In the genomic region with DNA sequence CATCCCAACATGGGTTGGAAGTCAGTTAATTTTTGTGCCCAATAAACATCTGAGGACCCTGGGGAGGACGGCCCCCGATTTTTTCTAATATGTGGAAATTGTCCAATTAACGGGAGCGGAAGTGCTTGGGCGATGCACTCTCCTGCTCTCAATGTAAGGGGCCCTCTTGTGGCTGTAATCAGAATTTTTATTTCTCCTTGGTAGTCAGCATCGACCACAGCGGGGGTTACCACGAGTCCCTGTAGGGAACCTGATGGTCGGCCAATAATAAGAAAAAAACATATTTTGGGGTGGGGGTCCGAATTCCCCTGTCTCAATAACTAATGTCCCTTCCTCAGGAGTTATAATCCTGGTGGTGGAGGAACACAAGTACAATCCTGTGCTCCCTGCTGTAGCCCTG, we compare ENCODE assay signal across 22 mouse cellular contexts. TPM values are rescaled to one million over a fixed set of nuclear protein-coding genes. Genes with fewer than 3 reads are reported as not detected.
DNase-seq lines count a peak whose midpoint lies in the region; TF ChIP-seq lines count a peak whose summit lies in the region.
"Not testable (repeated sequence)": the region's sequence is repeated elsewhere in the genome, so short reads cannot be mapped to it uniquely, and the experiment has no call there.
"Had no signal": no experiment of that assay in that cellular context is flagged by ENCODE, and none has a peak within 500 bp of the region (broad histone marks: within the 10 kb centered on the region; RNA-seq: fewer than 3 reads in every experiment).

No protein-coding gene starts in this region.

- H3K4me3 ChIP-seq in CH12.LX (replicated peaks in 1 of 3; ENCODE audit: low read depth in 2 of 3, low read length in 2 of 3, poor library complexity in 1 of 3) (peak overlapping the region; percentile 63 to 93 (median 90)), ES-E14 (ENCODE audit: insufficient read depth in 1 of 2, low read depth in 1 of 2, low read length in 2 of 2, poor library complexity in 1 of 2, severe bottlenecking in 1 of 2) (peak overlapping the region in 1 of 2 experiments; percentile 61; a peak in 3 of 4 replicates)
- H3K4me3 ChIP-seq in kidney, adult 2 months (ENCODE audit: insufficient read depth, low read depth, low read length); left cerebral cortex, adult 2 months; myocyte: not testable (repeated sequence)

- TF ChIP-seq POLR2A in CH12.LX (IDR thresholded peaks at IDR 0.05; ENCODE audit: low read depth, low read length); kidney, adult 2 months (IDR thresholded peaks at IDR 0.05; ENCODE audit: low read depth, low read length); myocyte (IDR thresholded peaks at IDR 0.05; ENCODE audit: insufficient read length, low read depth): not testable (repeated sequence)

- intact Hi-C loops in left cerebral cortex, adult 2 months (cut with DNase I), result not testable (repeated sequence)

- H3K4me2 ChIP-seq in CH12.LX (ENCODE audit: insufficient read depth, low read depth, poor library complexity, severe bottlenecking) (peak overlapping the region; percentile 92), myocyte (ENCODE audit: low read depth) (peak overlapping the region; percentile 92)

- not testable (repeated sequence) for H3K4me1 ChIP-seq in CH12.LX (ENCODE audit: control insufficient read depth in 1 of 2, insufficient read depth in 2 of 2); ES-E14 (ENCODE audit: control insufficient read depth in 2 of 2, insufficient read depth in 2 of 2, low read length in 2 of 2, poor library complexity in 1 of 2); kidney, adult 2 months (ENCODE audit: control insufficient read depth, insufficient read depth, low read length)

- in situ Hi-C loops in CH12.LX (cut with MboI; ENCODE audit: low pct_ligation_motif_present, low pct_unique_long_range_greater_than_20kb, low sequenced_read_pairs); ES-E14 (cut with MboI; ENCODE audit: low sequenced_read_pairs in 2 of 2, unreplicated experiment in 2 of 2): not testable (repeated sequence)

- dilution Hi-C loops in CH12.LX (cut with MboI; ENCODE audit: extremely low pct_ligation_motif_present, extremely low pct_unique_long_range_greater_than_20kb, low sequenced_read_pairs), result not testable (repeated sequence)

- not testable (repeated sequence) for H3K9me3 ChIP-seq in CH12.LX (replicated peaks; ENCODE audit: low read length); ES-E14 (ENCODE audit: control insufficient read depth, insufficient read depth, low read depth, low read length)

- DNase-seq in CH12.LX (ENCODE audit: extremely low read depth) (peak; percentile 83), ES-E14 (ENCODE audit: low read depth, low spot score) (peak; percentile 36), ZHBTc4 (ENCODE audit: low read depth, low spot score) (peak; percentile 64)
- DNase-seq in adrenal gland, postnatal 10 days, result peak; percentile 23
- peak; percentile 19 for DNase-seq in kidney, adult 2 months
- not testable (repeated sequence) for DNase-seq in left cerebral cortex, adult 2 months (ENCODE audit: extremely low spot score in 1 of 2, low spot score in 2 of 2)

- peaks cover 26% of the 10 kb centered on the region; the same call in 1 of the 2 replicates for H3K79me2 ChIP-seq in CH12.LX (replicated peaks; ENCODE audit: control insufficient read depth, extremely low read depth, insufficient read depth, poor library complexity, severe bottlenecking)
- not testable (repeated sequence) for H3K79me2 ChIP-seq in myocyte (ENCODE audit: control insufficient read depth, insufficient read depth)

- TF ChIP-seq EP300 in CH12.LX (IDR thresholded peaks at IDR 0.05; ENCODE audit: low read length), result not testable (repeated sequence)

- H3K9ac ChIP-seq in CH12.LX (ENCODE audit: insufficient read depth, low read depth), result peak overlapping the region; percentile 85
- not testable (repeated sequence) for H3K9ac ChIP-seq in ES-E14 (ENCODE audit: insufficient read depth, low read depth, low read length, poor library complexity, severe bottlenecking)

- not testable (repeated sequence) for TF ChIP-seq RAD21 in CH12.LX (IDR thresholded peaks at IDR 0.05; ENCODE audit: low read depth, low read length)

- peaks cover 6 to 11% of the 10 kb centered on the region in 2 experiments for H3K36me3 ChIP-seq in CH12.LX (replicated peaks in 1 of 2; ENCODE audit: control insufficient read depth in 1 of 2, insufficient read depth in 1 of 2, low read length in 1 of 2)
- not testable (repeated sequence) for H3K36me3 ChIP-seq in ES-E14 (ENCODE audit: control insufficient read depth, insufficient read depth, low read length, poor library complexity, severe bottlenecking); kidney, adult 2 months (ENCODE audit: control insufficient read depth, insufficient read depth, low read length); myocyte (ENCODE audit: control insufficient read depth, insufficient read depth)

- peak overlapping the region; percentile 81; the same call in 1 of the 2 replicates for H3K27ac ChIP-seq in CH12.LX (ENCODE audit: insufficient read depth, low read depth)
- not testable (repeated sequence) for H3K27ac ChIP-seq in ES-E14 (ENCODE audit: insufficient read depth, low read depth, low read length, poor library complexity, severe bottlenecking); kidney, adult 2 months (ENCODE audit: insufficient read depth, low read depth, low read length); left cerebral cortex, adult 2 months

- not testable (repeated sequence) for H3ac ChIP-seq in myocyte (ENCODE audit: control insufficient read depth, insufficient read length)

- TF ChIP-seq CTCF in CH12.LX (conservative IDR thresholded peaks at IDR 0.05 in 1 of 2, IDR thresholded peaks at IDR 0.05 in 1 of 2; ENCODE audit: low read depth in 2 of 2, low read length in 2 of 2), result peak; percentile 18 to 62; a peak in 2 of 4 replicates
- TF ChIP-seq CTCF in kidney, adult 2 months (conservative IDR thresholded peaks at IDR 0.05; ENCODE audit: insufficient read depth, insufficient read length, low read depth, low read length), result 0 out of 2 replicates have a peak, but pooled peaks have one; percentile 3
- peak; percentile 11 for TF ChIP-seq CTCF in left cerebral cortex, adult 2 months (IDR thresholded peaks at IDR 0.05)

- not testable (repeated sequence) for H3K27me3 ChIP-seq in CH12.LX (replicated peaks); kidney, adult 2 months (replicated peaks; ENCODE audit: control insufficient read depth, insufficient read depth, low read length); myocyte (ENCODE audit: control insufficient read depth, insufficient read depth, insufficient read length)

- 86% methylated on average over 10 of the region's 10 CpGs for WGBS in kidney, adult 2 months

TF ChIP-seq in CH12.LX, 34 proteins besides CTCF, POLR2A, EP300 and RAD21:
- peak; percentile 78 for TF ChIP-seq ELF1 (IDR thresholded peaks at IDR 0.05; ENCODE audit: low read depth, low read length)
- peak; percentile 32 for TF ChIP-seq SMC3 (IDR thresholded peaks at IDR 0.05; ENCODE audit: low read depth, low read length)
- peak; percentile 61 for TF ChIP-seq ZNF384 (IDR thresholded peaks at IDR 0.05; ENCODE audit: low read depth, low read length)
- 0 out of 2 replicates have a peak, but pooled peaks have one; percentile 14 for TF ChIP-seq TCF12 (IDR thresholded peaks at IDR 0.05; ENCODE audit: low read depth, low read length)

RNA-seq across cellular contexts. Expression of a gene that starts 28.6 kb away (rescaled TPM):
- 0.08 TPM in 1 of 2 replicates, not detected in the other for total RNA-seq in CH12.LX (2012; rRNA removed)
- not detected in 2 replicates for total RNA-seq in CH12.LX (2014; rRNA removed)
- 0.09 and 0.26 TPM in 2 replicates for polyA plus RNA-seq in CH12.LX (2012; ENCODE audit: insufficient read length, low read depth)
- not detected in 2 replicates for total RNA-seq in ES-E14 (2012; rRNA removed)
- total RNA-seq in adrenal gland, postnatal 10 days (2021), result not detected
- polyA plus RNA-seq in kidney, adult 2 months (2012; rRNA removed), result not detected in 2 replicates
- not detected for total RNA-seq in left cerebral cortex, adult 2 months (2021)
- polyA plus RNA-seq in myocyte (2012; fragmentation: generic; extraction: Trizol), result not detected
- total RNA-seq: adrenal gland, adult 8-10 months; gastrocnemius, adult 8-10 months; gastrocnemius, postnatal 36 days; heart, adult 18-20 months; heart, postnatal 14 days; hematopoietic stem cell, adult 5-6 weeks; hindbrain, postnatal 0 days had no signal
- polyA plus RNA-seq: cortical plate, adult 2 months; embryonic facial prominence, embryonic 12.5 days; forebrain, embryonic 11.5 days; forebrain, embryonic 15.5 days; heart, embryonic 11.5 days; heart, embryonic 15.5 days; hindbrain, embryonic 13.5 days; hindbrain, postnatal 0 days; intestine, embryonic 14.5 days had no signal
